Mouse (Mus musculus) heart, postnatal 0 days (tissue): ENCODE results near the gene Hdac5.

ENCODE experiments used
- CTCF ChIP-seq: IDR thresholded peaks from 2 replicates; pipeline ENCODE4 v1.5.1; 2016; ENCODE audit warnings: antibody characterized with exemption, control low read depth, low read depth
- EP300 ChIP-seq: IDR thresholded peaks from 2 replicates; pipeline ENCODE4 v1.6.1; 2016; ENCODE audit warnings: antibody characterized with exemption, low read depth

- TF ChIP-seq EP300 (no peak), CTCF (no peak)
These were observed 15.4 kb downstream of the Hdac5 start for GRCm38 (mm10) chr11:102214430-102215156.
